Mouse (Mus musculus): Measurements from ENCODE around the gene Anks3.

DNA sequence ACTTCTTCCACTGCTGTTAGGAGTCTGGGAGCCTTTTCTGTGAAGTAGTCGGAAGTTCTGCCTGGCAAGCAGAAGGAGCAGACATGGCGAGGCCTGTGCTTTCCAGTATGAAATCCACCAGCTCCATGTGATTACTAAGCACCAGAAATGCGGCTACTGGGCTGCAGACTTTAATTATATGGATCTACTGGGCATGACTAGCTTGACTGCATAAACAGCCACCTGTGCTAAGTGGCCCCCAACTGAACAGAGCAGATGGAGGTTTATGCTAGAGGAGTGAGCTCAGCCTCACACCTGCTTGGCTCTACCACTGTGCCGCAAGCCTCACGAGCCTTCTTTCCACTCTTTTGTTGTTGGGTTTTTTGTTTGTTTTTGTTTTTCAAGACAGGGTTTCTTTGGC, 10.5 kb upstream of the Anks3 start:
- no peak for TF ChIP-seq CTCF (IDR thresholded peaks at IDR 0.05; ENCODE audit: low read depth)
- TF ChIP-seq EP300 (optimal IDR thresholded peaks at IDR 0.05), result no peak

Data from stomach, postnatal 0 days (tissue).